Mouse (Mus musculus): ENCODE results near the gene Dnm3. TPM values are rescaled to one million over a fixed set of nuclear protein-coding genes. Genes with fewer than 3 reads are reported as not detected.

Gene Dnm3
- total and polyA plus RNA-seq, 2 experiments from 2014 or later = 56.3 to 64.7 TPM

DNA sequence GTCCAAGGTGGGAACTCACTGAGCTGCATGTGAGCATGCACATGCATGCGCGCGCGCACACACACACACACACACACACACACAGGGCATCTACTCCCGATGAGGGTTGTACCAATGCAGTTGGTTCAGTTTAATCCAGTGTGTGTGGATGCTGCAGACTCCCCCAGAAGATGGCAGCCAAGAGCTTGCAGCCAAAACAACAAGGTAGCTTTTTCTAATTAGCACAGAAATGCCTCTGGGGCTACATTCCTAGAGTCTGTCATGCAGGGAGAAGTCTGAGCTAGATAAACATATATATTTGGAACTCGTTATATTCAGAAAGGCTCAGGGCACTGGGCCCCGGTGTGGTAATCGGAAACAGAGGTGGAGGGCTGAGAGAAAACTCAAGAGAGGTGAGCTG is 118.6 kb downstream of the Dnm3 start:
- Histone ChIP-seq H3K27me3 (ENCODE audit: insufficient read depth, low read length) (no peaks in the 10 kb centered on the region), H3K4me2 (ENCODE audit: low read depth, low read length) (no peak overlapping the region), H3K4me1 (ENCODE audit: insufficient read depth, low read length) (peaks cover 12% of the 10 kb centered on the region; the same call in 1 of the 2 replicates), H3K27ac (no peak overlapping the region), H3K9ac (replicated peaks; ENCODE audit: low read length) (no peak overlapping the region), H3K36me3 (ENCODE audit: insufficient read depth, low read length) (no peaks in the 10 kb centered on the region), H3K9me3 (ENCODE audit: low read length) (no peaks in the 10 kb centered on the region), H3K4me3 (ENCODE audit: low read length) (no peak overlapping the region)
- peak; percentile 84 for DNase-seq (ENCODE audit: low spot score)
- ATAC-seq = peak; percentile 72
- WGBS = 66% methylated on average over 8 of the region's 8 CpGs
- peak; percentile 90 for TF ChIP-seq CTCF (IDR thresholded peaks at IDR 0.05; ENCODE audit: low read depth)

DNA sequence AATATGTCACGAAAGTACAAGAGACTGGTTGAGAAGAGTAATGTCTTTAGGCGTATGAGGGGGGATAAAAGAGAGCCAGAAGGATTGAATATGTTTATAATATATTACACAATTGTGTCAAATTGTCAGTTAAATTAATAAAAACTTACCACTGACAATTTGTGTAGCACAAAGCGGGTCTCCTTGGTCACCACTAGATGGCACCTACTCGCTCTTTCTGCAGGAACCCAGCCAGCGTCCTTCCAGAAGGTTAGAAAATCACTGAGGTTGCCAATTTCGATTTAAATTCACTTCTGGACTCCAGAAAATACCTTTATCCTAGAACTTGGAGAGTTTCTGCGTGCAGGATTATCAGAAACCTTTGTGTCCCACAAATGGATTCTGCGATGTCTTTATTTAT is 119.8 kb downstream of the Dnm3 start:
- H3K9ac ChIP-seq (replicated peaks; ENCODE audit: low read length) = no peak overlapping the region
- H3K27ac ChIP-seq = no peak overlapping the region
- no peaks in the 10 kb centered on the region for H3K9me3 ChIP-seq (ENCODE audit: low read length)
- no peaks in the 10 kb centered on the region for H3K27me3 ChIP-seq (ENCODE audit: insufficient read depth, low read length)
- H3K4me1 ChIP-seq (ENCODE audit: insufficient read depth, low read length) = peaks cover 12% of the 10 kb centered on the region; the same call in 1 of the 2 replicates
- WGBS = 33% methylated on average over 8 of the region's 8 CpGs
- no peak for ATAC-seq
- peak; percentile 77 for TF ChIP-seq CTCF (IDR thresholded peaks at IDR 0.05; ENCODE audit: low read depth)
- DNase-seq (ENCODE audit: low spot score) = peak; percentile 86
- H3K4me2 ChIP-seq (ENCODE audit: low read depth, low read length) = no peak overlapping the region
- no peak overlapping the region for H3K4me3 ChIP-seq (ENCODE audit: low read length)
- no peaks in the 10 kb centered on the region for H3K36me3 ChIP-seq (ENCODE audit: insufficient read depth, low read length)

DNA sequence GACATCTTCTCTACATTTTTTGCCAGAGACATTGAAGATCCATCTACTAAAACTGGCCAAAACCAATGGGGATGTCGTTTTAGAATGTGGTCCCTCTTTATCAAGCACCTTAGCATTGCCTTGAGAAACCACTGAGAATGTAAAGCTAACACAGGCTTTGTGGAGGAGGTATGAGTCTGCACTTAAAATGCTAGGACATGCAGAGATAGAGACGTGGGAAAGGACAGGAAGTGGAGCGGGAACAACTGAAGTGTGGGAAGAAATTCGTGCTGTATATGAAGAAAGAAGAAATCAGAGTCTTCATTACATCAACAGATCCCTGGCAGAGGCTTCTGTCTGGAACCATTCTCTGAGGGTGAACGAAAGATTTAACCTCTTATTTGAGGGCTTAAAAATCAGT is 121.4 kb downstream of the Dnm3 start:
- DNase-seq (ENCODE audit: low spot score) (no peak), ATAC-seq (no peak)
- Histone ChIP-seq H3K27me3 (ENCODE audit: insufficient read depth, low read length) (no peaks in the 10 kb centered on the region), H3K4me3 (ENCODE audit: low read length) (no peak overlapping the region), H3K9me3 (ENCODE audit: low read length) (no peaks in the 10 kb centered on the region), H3K4me1 (ENCODE audit: insufficient read depth, low read length) (peaks cover 1% of the 10 kb centered on the region; the same call in 1 of the 2 replicates), H3K27ac (no peak overlapping the region), H3K9ac (replicated peaks; ENCODE audit: low read length) (no peak overlapping the region), H3K36me3 (ENCODE audit: insufficient read depth, low read length) (no peaks in the 10 kb centered on the region), H3K4me2 (ENCODE audit: low read depth, low read length) (no peak overlapping the region)
- WGBS = 80% methylated on average over 5 of the region's 5 CpGs
- TF ChIP-seq CTCF (IDR thresholded peaks at IDR 0.05; ENCODE audit: low read depth) = no peak

DNA sequence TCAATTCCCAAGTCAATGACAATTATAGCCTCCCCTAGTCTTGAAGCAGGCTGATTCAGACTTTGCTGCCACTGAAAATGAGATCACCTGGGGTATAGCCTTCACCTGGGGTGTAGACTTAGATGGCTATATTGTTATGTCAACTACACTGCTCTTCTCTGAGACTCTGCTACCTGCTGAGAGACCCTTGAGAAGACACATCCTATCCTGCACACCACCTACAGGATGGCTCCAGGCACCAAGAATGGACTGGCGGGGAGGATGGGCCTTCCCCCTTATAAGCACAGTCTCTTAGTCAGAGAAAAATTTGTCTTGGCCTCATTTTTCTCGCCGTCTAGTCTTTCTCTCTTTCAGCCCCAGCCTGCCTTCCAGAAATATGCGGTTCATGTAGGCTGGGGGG is 123.1 kb downstream of the Dnm3 start:
- no peak overlapping the region for H3K27ac ChIP-seq
- ATAC-seq = no peak
- H3K4me1 ChIP-seq (ENCODE audit: insufficient read depth, low read length) = no peaks in the 10 kb centered on the region
- TF ChIP-seq CTCF (IDR thresholded peaks at IDR 0.05; ENCODE audit: low read depth) = no peak
- H3K27me3 ChIP-seq (ENCODE audit: insufficient read depth, low read length) = no peaks in the 10 kb centered on the region
- H3K9ac ChIP-seq (replicated peaks; ENCODE audit: low read length) = no peak overlapping the region
- 78% methylated on average over 4 of the region's 4 CpGs for WGBS
- H3K36me3 ChIP-seq (ENCODE audit: insufficient read depth, low read length) = no peaks in the 10 kb centered on the region
- DNase-seq (ENCODE audit: low spot score) = no peak
- H3K9me3 ChIP-seq (ENCODE audit: low read length) = no peaks in the 10 kb centered on the region
- H3K4me3 ChIP-seq (ENCODE audit: low read length) = no peak overlapping the region
- H3K4me2 ChIP-seq (ENCODE audit: low read depth, low read length) = no peak overlapping the region

DNA sequence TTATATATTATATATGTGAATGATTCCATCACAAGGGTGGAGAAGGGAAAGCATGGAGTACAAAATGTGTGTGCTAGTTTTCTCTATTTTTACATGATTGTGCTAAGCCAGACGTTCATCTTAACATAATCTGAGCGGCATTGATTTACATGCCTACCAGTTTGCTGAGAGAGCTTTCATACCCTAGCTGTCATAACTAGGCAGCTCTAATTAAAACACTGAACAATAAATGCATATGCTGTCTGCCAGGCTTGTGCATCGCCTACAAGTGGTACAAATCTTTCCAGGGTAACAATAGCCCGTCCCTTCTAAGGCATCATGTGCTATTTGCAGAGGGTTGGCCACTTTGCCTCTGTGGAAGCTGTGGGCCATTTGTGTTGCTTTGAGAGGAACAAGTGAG is 124.0 kb downstream of the Dnm3 start:
- Histone ChIP-seq H3K27me3 (ENCODE audit: insufficient read depth, low read length) (no peaks in the 10 kb centered on the region), H3K9ac (replicated peaks; ENCODE audit: low read length) (no peak overlapping the region), H3K4me2 (ENCODE audit: low read depth, low read length) (no peak overlapping the region), H3K36me3 (ENCODE audit: insufficient read depth, low read length) (no peaks in the 10 kb centered on the region), H3K27ac (no peak overlapping the region), H3K9me3 (ENCODE audit: low read length) (no peaks in the 10 kb centered on the region), H3K4me1 (ENCODE audit: insufficient read depth, low read length) (no peaks in the 10 kb centered on the region), H3K4me3 (ENCODE audit: low read length) (no peak overlapping the region)
- DNase-seq (ENCODE audit: low spot score) (no peak), ATAC-seq (no peak)
- TF ChIP-seq CTCF (IDR thresholded peaks at IDR 0.05; ENCODE audit: low read depth) = no peak
- WGBS = 72% methylated on average over 4 of the region's 4 CpGs

DNA sequence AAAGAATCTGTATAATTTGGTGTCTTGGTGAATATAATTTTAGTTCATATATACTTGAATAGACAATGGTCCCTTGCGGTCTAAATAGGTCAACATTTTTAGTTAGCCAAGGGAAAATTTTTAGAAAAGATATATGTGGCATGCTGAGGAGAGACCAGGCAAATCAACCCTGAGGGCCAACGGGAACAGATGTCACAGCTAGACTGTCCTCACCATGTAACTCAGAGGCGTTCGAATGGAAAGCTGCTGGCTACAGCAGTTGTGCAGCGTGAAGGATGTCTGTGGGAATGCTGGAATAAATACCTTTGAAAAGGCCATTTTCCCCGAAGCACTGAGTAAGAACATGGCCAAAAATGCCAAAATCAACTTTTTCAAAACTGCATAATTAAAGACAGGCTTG is 128.5 kb downstream of the Dnm3 start:
- DNase-seq (ENCODE audit: low spot score) (no peak), ATAC-seq (no peak)
- TF ChIP-seq CTCF (IDR thresholded peaks at IDR 0.05; ENCODE audit: low read depth) = no peak
- WGBS = 59% methylated on average over 6 of the region's 6 CpGs
- no peaks in the 10 kb centered on the region for H3K4me1 ChIP-seq (ENCODE audit: insufficient read depth, low read length)
- H3K9ac ChIP-seq (replicated peaks; ENCODE audit: low read length) = no peak overlapping the region
- H3K36me3 ChIP-seq (ENCODE audit: insufficient read depth, low read length) = no peaks in the 10 kb centered on the region
- no peaks in the 10 kb centered on the region for H3K9me3 ChIP-seq (ENCODE audit: low read length)
- no peak overlapping the region for H3K4me3 ChIP-seq (ENCODE audit: low read length)
- no peaks in the 10 kb centered on the region for H3K27me3 ChIP-seq (ENCODE audit: insufficient read depth, low read length)
- no peak overlapping the region for H3K4me2 ChIP-seq (ENCODE audit: low read depth, low read length)
- no peak overlapping the region for H3K27ac ChIP-seq

DNA sequence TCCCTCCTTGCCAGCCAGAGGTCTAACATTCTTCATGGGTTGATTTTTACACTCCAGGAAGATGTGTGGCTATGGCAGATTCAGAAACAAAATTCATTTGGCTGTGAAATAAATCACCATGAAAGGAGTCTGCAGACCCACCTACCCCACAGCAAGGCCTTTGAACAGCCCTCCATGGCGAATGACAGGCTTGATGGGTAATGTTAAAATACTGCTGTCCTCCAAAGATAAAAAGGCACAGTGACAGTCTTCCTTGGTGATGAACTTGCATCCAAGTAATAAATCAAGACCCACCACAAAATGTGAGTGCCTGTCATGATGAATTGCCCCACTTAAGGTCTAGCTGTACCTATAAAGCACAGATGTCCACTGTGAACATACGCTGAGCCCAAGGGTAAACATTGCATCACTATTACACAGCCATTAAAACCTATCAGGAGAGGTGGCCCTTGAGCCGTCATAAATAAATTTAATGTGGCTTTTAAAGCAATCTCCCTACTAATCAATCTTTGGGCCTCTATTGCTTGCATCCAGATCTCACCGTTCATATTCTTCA is 131.3 kb downstream of the Dnm3 start:
- no peak for ATAC-seq
- Histone ChIP-seq H3K36me3 (ENCODE audit: insufficient read depth, low read length) (no peaks in the 10 kb centered on the region), H3K9me3 (ENCODE audit: low read length) (no peaks in the 10 kb centered on the region), H3K9ac (replicated peaks; ENCODE audit: low read length) (no peak overlapping the region), H3K4me2 (ENCODE audit: low read depth, low read length) (no peak overlapping the region), H3K27me3 (ENCODE audit: insufficient read depth, low read length) (no peaks in the 10 kb centered on the region), H3K4me3 (ENCODE audit: low read length) (no peak overlapping the region), H3K4me1 (ENCODE audit: insufficient read depth, low read length) (no peaks in the 10 kb centered on the region), H3K27ac (no peak overlapping the region)
- 84% methylated on average over 4 of the region's 4 CpGs for WGBS
- TF ChIP-seq CTCF (IDR thresholded peaks at IDR 0.05; ENCODE audit: low read depth) = no peak
- no peak for DNase-seq (ENCODE audit: low spot score)
